In the genomic region with DNA sequence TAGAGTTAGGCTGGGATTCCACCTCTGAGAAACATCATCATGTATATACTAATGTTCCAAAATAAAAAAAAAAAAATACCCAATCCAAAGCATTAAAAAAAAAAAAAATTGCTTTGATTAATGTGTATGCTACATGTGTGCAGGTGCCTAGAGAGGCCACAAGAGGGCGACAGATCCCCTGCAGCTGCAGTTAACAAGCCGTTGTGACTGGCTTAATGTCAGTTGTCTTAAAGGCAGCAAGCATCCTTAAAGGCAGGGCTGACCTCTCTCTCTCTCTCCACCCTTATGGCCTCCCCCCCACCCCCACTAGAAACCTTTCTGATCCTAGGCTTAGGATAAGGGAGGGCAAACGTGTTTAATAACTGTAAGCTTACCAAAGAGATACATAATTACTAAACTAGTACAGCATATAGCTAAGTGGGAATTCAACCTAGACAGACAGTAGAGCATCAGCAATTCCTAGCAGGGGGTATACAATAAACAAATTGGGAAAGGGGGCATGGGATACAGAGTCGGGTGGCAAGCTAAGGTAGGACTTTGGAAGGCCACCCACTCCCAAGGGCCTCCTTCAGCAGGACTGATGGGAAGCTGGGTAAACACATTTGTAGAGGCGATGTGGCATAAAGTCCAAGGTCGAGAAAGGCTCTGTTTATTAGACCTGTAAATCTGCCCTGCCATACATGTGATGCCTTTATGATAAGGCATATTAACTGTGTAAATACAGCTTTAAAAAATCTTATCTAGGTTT, we compare ENCODE assay signal across 8 mouse cellular contexts. TPM values are rescaled to one million over a fixed set of nuclear protein-coding genes. Genes with fewer than 3 reads are reported as not detected.
DNase-seq lines count a peak whose midpoint lies in the region; ATAC-seq and TF ChIP-seq lines count a peak whose summit lies in the region.

No protein-coding gene starts in this region.

- peak; percentile 41 for DNase-seq in CD4-positive, CD25-positive, alpha-beta regulatory T cell, adult 2 months (ENCODE audit: low read depth, low spot score)
- peak; percentile 43 for DNase-seq in midbrain, postnatal 0 days (ENCODE audit: low spot score)
- DNase-seq in forelimb bud, embryonic 11.5 days (ENCODE audit: low read depth, low spot score), result peak; percentile 26
- DNase-seq in lung, postnatal 14 days, result peak; percentile 46
- no peak for DNase-seq in urinary bladder, adult 18-20 months (ENCODE audit: low spot score in 2 of 2)

- no peaks in the 10 kb centered on the region for H3K36me3 ChIP-seq in midbrain, postnatal 0 days (ENCODE audit: insufficient read depth, low read length)
- no peaks in the 10 kb centered on the region for H3K36me3 ChIP-seq in midbrain, embryonic 16.5 days (ENCODE audit: control insufficient read depth, insufficient read depth, low read length)
- no peaks in the 10 kb centered on the region for H3K36me3 ChIP-seq in heart, embryonic 11.5 days (ENCODE audit: control insufficient read depth, insufficient read depth, low read length)

- no peak for ATAC-seq in CD4-positive, CD25-positive, alpha-beta regulatory T cell, adult 4 months
- no peak for ATAC-seq in midbrain, postnatal 0 days (ENCODE audit: low FRiP score)
- no peak for ATAC-seq in midbrain, embryonic 16.5 days
- ATAC-seq in heart, embryonic 11.5 days (replicated peaks; ENCODE audit: insufficient number of reproducible peaks, low FRiP score, low TSS enrichment), result no peak

- H3K27ac ChIP-seq in midbrain, postnatal 0 days (ENCODE audit: low read depth, low read length), result no peak overlapping the region
- H3K27ac ChIP-seq in midbrain, embryonic 16.5 days (ENCODE audit: low read length), result no peak overlapping the region
- H3K27ac ChIP-seq in heart, embryonic 11.5 days (ENCODE audit: low read depth, low read length), result no peak overlapping the region

- peak; percentile 76 for TF ChIP-seq CTCF in midbrain, postnatal 0 days (IDR thresholded peaks at IDR 0.05)

- H3K27me3 ChIP-seq in midbrain, postnatal 0 days (ENCODE audit: insufficient read depth, low read length), result no peaks in the 10 kb centered on the region
- no peaks in the 10 kb centered on the region for H3K27me3 ChIP-seq in midbrain, embryonic 16.5 days (ENCODE audit: control insufficient read depth, insufficient read depth, low read depth, low read length)
- no peaks in the 10 kb centered on the region for H3K27me3 ChIP-seq in heart, embryonic 11.5 days (ENCODE audit: control insufficient read depth, insufficient read depth, low read length)

- H3K4me3 ChIP-seq in midbrain, postnatal 0 days (ENCODE audit: low read depth, low read length), result no peak overlapping the region
- H3K4me3 ChIP-seq in midbrain, embryonic 16.5 days (ENCODE audit: low read depth, low read length), result no peak overlapping the region
- H3K4me3 ChIP-seq in heart, embryonic 11.5 days (ENCODE audit: low read depth, low read length), result no peak overlapping the region

- H3K4me2 ChIP-seq in midbrain, postnatal 0 days (ENCODE audit: low read depth, low read length, poor library complexity, severe bottlenecking), result no peak overlapping the region
- no peak overlapping the region for H3K4me2 ChIP-seq in midbrain, embryonic 16.5 days (ENCODE audit: low read length)
- H3K4me2 ChIP-seq in heart, embryonic 11.5 days, result no peak overlapping the region

- no peak overlapping the region for H3K9ac ChIP-seq in midbrain, postnatal 0 days (replicated peaks; ENCODE audit: low read length, poor library complexity, severe bottlenecking)
- H3K9ac ChIP-seq in midbrain, embryonic 16.5 days (ENCODE audit: low read depth, low read length), result no peak overlapping the region
- no peak overlapping the region for H3K9ac ChIP-seq in heart, embryonic 11.5 days (ENCODE audit: low read depth, low read length)

- no peaks in the 10 kb centered on the region for H3K9me3 ChIP-seq in midbrain, postnatal 0 days (ENCODE audit: low read length)
- no peaks in the 10 kb centered on the region for H3K9me3 ChIP-seq in midbrain, embryonic 16.5 days (replicated peaks; ENCODE audit: control insufficient read depth, low read length, poor library complexity, severe bottlenecking)
- H3K9me3 ChIP-seq in heart, embryonic 11.5 days (replicated peaks; ENCODE audit: control insufficient read depth, low read length), result no peaks in the 10 kb centered on the region

- WGBS in midbrain, postnatal 0 days, result 63% methylated on average over 6 of the region's 6 CpGs
- 61% methylated on average over 6 of the region's 6 CpGs for WGBS in midbrain, embryonic 16.5 days
- WGBS in heart, embryonic 11.5 days (ENCODE audit: insufficient replicate concordance), result 54% methylated on average over 6 of the region's 6 CpGs

- no peaks in the 10 kb centered on the region for H3K4me1 ChIP-seq in midbrain, postnatal 0 days (ENCODE audit: insufficient read depth, low read length)
- no peaks in the 10 kb centered on the region for H3K4me1 ChIP-seq in midbrain, embryonic 16.5 days (ENCODE audit: control insufficient read depth, insufficient read depth, low read length)
- no peaks in the 10 kb centered on the region for H3K4me1 ChIP-seq in heart, embryonic 11.5 days (ENCODE audit: control insufficient read depth, insufficient read depth, low read length)

RNA-seq across cellular contexts. Expression of gene Cyp2u1, which starts 45.0 kb away (rescaled TPM):
- polyA plus RNA-seq in CD4-positive, CD25-positive, alpha-beta regulatory T cell, adult 4 months (2017; shearing (Covaris generic)), result 1 to 10 TPM in 1 of 2 experiments, under 1 TPM in 1; 0.97 to 1.3 TPM
- total RNA-seq in midbrain, postnatal 0 days (2014; rRNA removed), result 15.2 and 17.6 TPM in 2 replicates
- 14.0 and 14.3 TPM in 2 replicates for polyA plus RNA-seq in midbrain, postnatal 0 days (2015; fragmentation: Nextera tagmentation; extraction: Ambion mirVana)
- polyA plus RNA-seq in midbrain, embryonic 16.5 days (2015; fragmentation: Nextera tagmentation; extraction: Ambion mirVana), result 7.7 and 8.1 TPM in 2 replicates
- polyA plus RNA-seq in heart, embryonic 11.5 days (2014; fragmentation: Nextera tagmentation; extraction: Ambion mirVana), result 8.1 and 8.4 TPM in 2 replicates

Comparison
In these comparisons a context has a peak if more than half of its experiments do, and no peak if none do; other contexts are left out.
1. DNase-seq: peak in CD4-positive, CD25-positive, alpha-beta regulatory T cell, adult 2 months (single experiment), midbrain, postnatal 0 days (single experiment), forelimb bud, embryonic 11.5 days (single experiment) and lung, postnatal 14 days (single experiment); none in urinary bladder, adult 18-20 months (0 of 2).